Mouse (Mus musculus) layer of hippocampus, adult 9-10 months (tissue): ENCODE results near the gene Alad.
"Not testable (repeated sequence)": the region's sequence is repeated elsewhere in the genome, so short reads cannot be mapped to it uniquely, and the experiment has no call there.

Experiments
- DNase-seq: peaks from one replicate; pipeline ENCODE4 v3.0.0; 2022; ENCODE audit warnings: low spot score

Gene Alad

GRCm38 (mm10) chr4:62486162-62486696, 33.5 kb downstream of the Alad start:
- no peak for DNase-seq

DNA sequence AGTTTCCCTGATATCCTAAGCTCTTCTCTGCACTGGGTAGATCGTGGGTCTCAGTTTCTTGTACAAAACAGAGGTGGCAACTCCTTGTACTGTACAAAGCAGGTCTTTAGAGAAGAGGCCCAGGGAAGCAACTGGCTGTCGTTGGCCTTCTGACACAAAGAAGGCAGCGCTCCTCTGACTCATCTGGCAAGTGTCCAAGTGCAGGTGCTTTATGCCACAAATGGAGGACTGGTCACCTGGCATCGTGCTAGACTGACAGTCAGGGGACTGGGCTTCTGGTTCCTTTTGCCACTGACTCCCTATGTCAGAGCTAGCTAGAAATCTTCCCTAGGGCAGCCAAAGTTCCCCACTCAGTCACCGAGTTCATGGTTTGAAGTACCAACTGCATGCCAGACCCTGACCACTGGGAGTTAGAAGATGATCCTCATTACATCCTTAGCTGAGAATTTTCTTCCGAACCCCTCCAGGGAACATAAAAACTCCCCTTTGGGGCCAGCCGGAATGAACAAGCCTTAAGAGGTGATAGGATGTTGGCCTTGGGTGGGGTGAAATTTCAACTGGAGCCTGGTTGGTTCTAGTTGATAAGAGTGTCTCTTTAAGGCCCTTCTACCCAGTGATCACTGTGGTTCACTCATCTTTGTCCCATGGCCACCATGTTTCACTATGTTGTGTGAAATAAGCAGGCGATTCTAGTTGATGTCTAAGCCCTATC, 34.1 kb downstream of the Alad start:
- DNase-seq = no peak

DNA sequence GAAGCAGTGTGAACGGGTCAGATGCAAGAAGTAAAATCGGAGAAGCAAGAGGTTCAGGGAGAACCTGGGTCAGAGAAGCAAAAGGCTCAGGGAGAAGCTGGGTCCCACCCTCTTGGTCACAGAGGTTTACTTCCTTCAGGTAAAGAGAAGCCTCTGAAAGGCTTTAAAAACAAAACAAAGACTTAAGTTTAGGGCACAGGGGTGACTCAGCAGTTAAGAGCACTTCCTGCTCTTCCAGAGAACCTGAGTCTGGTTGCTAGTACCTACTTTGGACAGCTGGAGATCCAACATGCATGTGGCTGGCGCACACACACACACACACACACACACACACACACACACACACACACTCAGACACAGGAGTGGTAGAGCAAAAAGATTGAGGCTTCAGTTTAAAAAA, 34.8 kb downstream of the Alad start:
- no peak for DNase-seq

DNA sequence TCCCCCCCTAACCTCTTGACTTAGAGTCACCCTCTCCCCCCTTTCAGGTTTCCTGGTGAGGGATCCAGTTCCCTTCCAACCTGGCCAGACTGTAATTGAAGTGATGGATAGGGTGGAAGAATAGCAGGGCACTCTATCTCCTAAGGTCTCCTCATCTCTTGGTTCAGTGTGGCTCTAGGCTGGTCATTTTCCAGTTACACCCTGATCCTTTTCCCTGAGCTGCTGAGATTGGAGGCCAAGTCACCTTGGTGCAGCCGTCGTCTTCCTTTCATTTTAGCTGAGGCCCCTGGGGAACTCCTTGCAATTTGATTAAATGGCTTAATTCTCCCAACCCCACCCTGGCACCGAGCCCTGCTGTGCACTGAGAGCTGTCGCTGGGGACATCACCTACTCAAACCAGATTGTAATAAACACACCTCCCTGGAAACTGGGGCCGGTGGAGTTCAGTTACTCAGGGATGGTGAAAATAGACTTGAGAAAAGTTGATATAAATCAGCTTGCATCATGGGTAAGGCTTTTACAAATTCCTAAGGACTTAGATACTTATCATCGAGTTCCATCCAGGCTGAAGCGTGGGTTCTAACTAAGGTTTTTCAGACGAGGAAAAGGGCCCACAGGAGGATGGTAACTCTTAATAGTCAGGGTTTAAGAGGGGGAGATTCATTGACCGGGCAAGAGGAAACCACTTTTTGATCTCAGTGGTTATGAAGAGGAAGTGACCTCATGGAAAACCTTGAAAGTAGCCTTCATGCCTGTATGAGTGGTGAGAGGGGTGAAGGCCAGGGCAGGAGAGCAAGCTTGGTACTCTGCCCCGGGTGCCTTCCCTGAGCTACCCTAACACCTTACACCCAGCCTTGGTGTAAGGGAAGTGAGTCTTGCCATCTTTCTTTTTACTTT, 38.8 kb downstream of the Alad start:
- no peak for DNase-seq

- DNase-seq = no peak
Measured at GRCm38 (mm10) chr4:62479937-62480708, 39.6 kb downstream of the Alad start, which contains the start of gene Bspry. Gene Bspry (plus strand): TSS chr4:62480053.

- DNase-seq = not testable (repeated sequence)
Measured at GRCm38 (mm10) chr4:62479593-62479936, 40.2 kb downstream of the Alad start.

DNA sequence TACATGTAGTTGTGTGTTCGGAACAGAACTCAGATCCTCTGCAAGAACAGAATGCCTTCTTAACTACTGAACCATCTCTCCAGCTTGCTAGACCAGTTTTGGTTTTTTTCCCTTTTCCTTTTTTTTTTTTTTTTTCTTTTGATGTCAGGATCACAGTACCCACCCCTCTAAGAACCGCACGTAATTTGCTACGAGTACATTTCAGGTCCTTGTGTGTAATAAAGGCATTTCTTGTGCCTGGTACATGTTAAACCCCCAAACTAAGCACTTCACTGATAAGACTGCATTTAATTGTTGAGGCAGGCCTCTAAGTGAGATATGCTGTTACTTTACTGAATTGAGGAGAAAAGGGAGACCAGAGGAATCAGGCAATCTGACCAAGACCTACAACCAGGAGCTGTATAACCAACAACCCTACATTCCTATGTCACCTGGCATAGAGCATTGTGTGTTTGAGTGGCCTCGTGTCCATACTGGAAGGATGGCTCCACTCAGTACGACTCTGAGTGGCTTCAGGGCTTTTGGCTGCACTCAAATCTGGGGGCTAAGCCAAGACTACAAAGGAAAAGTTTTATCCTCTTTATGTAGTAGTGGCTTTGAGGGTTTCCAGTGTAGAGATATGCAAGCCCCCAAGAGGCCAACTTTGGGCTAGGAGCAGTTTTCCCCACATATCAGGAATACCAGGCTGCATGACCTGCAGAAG, 42.0 kb downstream of the Alad start:
- no peak for DNase-seq

- DNase-seq = no peak
Measured at GRCm38 (mm10) chr4:62475793-62476192, 43.9 kb downstream of the Alad start.

- no peak for DNase-seq
Measured at GRCm38 (mm10) chr4:62475131-62475530, 44.6 kb downstream of the Alad start.

GRCm38 (mm10) chr4:62472071-62472470, 47.6 kb downstream of the Alad start:
- DNase-seq = no peak

GRCm38 (mm10) chr4:62470598-62471051, 49.1 kb downstream of the Alad start, which contains the start of gene Wdr31:
Gene Wdr31 (minus strand): TSS chr4:62470896.
- peak; percentile 59 for DNase-seq

- no peak for DNase-seq
Measured at GRCm38 (mm10) chr4:62468158-62468557, 51.6 kb downstream of the Alad start.

- DNase-seq = no peak
Measured at GRCm38 (mm10) chr4:62463124-62463523, 56.6 kb downstream of the Alad start.

DNA sequence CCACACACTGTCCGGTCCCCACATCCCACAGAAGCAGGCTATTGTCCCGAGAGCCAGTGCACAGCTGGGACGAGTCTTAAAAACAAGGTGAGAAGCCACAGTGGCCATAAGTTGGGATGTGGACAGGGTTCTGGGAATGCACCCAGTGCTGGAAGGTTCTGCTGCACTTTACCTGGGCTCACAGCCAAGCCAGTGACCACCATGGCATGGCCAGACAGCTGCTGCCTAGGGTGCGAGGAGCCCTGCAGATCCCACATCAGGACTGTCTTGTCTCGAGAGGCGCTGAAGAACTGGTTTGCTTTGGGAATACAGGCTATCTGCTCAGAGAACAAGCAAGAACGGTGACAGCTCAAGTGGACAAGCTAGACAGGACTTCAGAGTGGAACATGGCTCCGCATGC, 59.4 kb downstream of the Alad start:
- no peak for DNase-seq
